Mouse (Mus musculus) limb, embryonic 12.5 days (tissue): ENCODE measurements around the gene Capzb. TPM values are rescaled to one million over a fixed set of nuclear protein-coding genes. Genes with fewer than 3 reads are reported as not detected.

Experiments
- ATAC-seq: fragments of 200-750 bp; cut with Nextera tagmentation; 2 replicates; pipeline ENCODE4 v1.8.0; 2017; ENCODE audit warnings: low read depth, moderate TSS enrichment; ENCODE audit not compliant: insufficient number of reproducible peaks, insufficient read depth, low FRiP score, low TSS enrichment
- H3K27ac ChIP-seq: fragments of 300-500 bp; sonication (generic); 2 replicates; pipeline ENCODE4 v1.5.1; 2016; ENCODE audit warnings: mild to moderate bottlenecking, moderate library complexity
- H3K27me3 ChIP-seq: fragments of 300-500 bp; sonication (generic); 2 replicates; pipeline ENCODE4 v1.6.1; 2016; ENCODE audit warnings: mild to moderate bottlenecking, moderate library complexity
- H3K36me3 ChIP-seq: fragments of 300-500 bp; sonication (generic); 2 replicates; pipeline ENCODE4 v1.6.1; 2016; ENCODE audit warnings: mild to moderate bottlenecking, moderate library complexity
- H3K4me1 ChIP-seq: fragments of 300-500 bp; sonication (generic); replicated peaks from 2 replicates; pipeline ENCODE4 v1.6.1; 2016
- H3K4me2 ChIP-seq: fragments of 300-500 bp; sonication (generic); 2 replicates; pipeline ENCODE4 v1.6.1; 2016; ENCODE audit warnings: mild to moderate bottlenecking, moderate library complexity
- H3K4me3 ChIP-seq: fragments of 300-500 bp; sonication (generic); replicated peaks from 2 replicates; pipeline ENCODE4 v1.5.1; 2016; ENCODE audit warnings: mild to moderate bottlenecking
- H3K9ac ChIP-seq: fragments of 300-500 bp; sonication (generic); replicated peaks from 2 replicates; pipeline ENCODE4 v1.6.1; 2016; ENCODE audit warnings: mild to moderate bottlenecking, moderate library complexity
- H3K9me3 ChIP-seq: fragments of 300-500 bp; sonication (generic); 2 replicates; pipeline ENCODE4 v1.6.1; 2016; ENCODE audit warnings: mild to moderate bottlenecking, moderate library complexity
- WGBS: fragments of 180-500 bp; shearing (Covaris S2); methylation state at CpG from one replicate; pipeline ENCODE4 v1.1.7; 2016; 5-methylcytosine and 5-hydroxymethylcytosine counted together
- polyA plus RNA-seq: library from polyadenylated mRNA; unstranded; fragments of >200 nt; fragmentation: Nextera tagmentation; extraction: Ambion mirVana; gene quantifications from 2 replicates; pipeline ENCODE4 v1.2.1, GENCODE M21; 2016

Capzb gene
- polyA plus RNA-seq, 1 experiment from 2014 or later, result 390 TPM

GRCm38 (mm10) chr4:139241678-139242606 is 49.2 kb downstream of the Capzb start:
- H3K4me3 ChIP-seq, result no peak overlapping the region
- no peak overlapping the region for H3K9ac ChIP-seq
- H3K4me1 ChIP-seq, result peaks cover 95% of the 10 kb centered on the region

GRCm38 (mm10) chr4:139242607-139242955 is 49.9 kb downstream of the Capzb start:
- Histone ChIP-seq H3K9me3 (no peaks in the 10 kb centered on the region), H3K36me3 (peaks cover 46% of the 10 kb centered on the region), H3K4me3 (no peak overlapping the region), H3K4me1 (peaks cover 100% of the 10 kb centered on the region), H3K4me2 (no peak overlapping the region), H3K9ac (no peak overlapping the region), H3K27me3 (no peaks in the 10 kb centered on the region), H3K27ac (no peak overlapping the region)
- 54% methylated on average over 7 of the region's 7 CpGs for WGBS
- ATAC-seq, result no peak

More at GRCm38 (mm10) chr4:139241678-139242606, 49.2 kb downstream of the Capzb start:
- 0 out of 2 replicates have a peak overlapping the region, but pooled peaks have one; percentile 47 for H3K27ac ChIP-seq
- H3K4me2 ChIP-seq, result no peak overlapping the region
- 64% methylated on average over 22 of the region's 22 CpGs for WGBS
- peaks cover 46% of the 10 kb centered on the region for H3K36me3 ChIP-seq
- H3K9me3 ChIP-seq, result no peaks in the 10 kb centered on the region
- no peak for ATAC-seq
- H3K27me3 ChIP-seq, result no peaks in the 10 kb centered on the region

GRCm38 (mm10) chr4:139244176-139244575 is 51.5 kb downstream of the Capzb start:
- Histone ChIP-seq H3K27ac (peak overlapping the region; percentile 92; the same call in 1 of the 2 replicates), H3K9ac (no peak overlapping the region), H3K36me3 (peaks cover 41% of the 10 kb centered on the region), H3K9me3 (no peaks in the 10 kb centered on the region), H3K27me3 (no peaks in the 10 kb centered on the region), H3K4me3 (no peak overlapping the region), H3K4me2 (no peak overlapping the region), H3K4me1 (peaks cover 100% of the 10 kb centered on the region)
- no peak for ATAC-seq
- WGBS, result 92% methylated on average over 3 of the region's 3 CpGs

GRCm38 (mm10) chr4:139244766-139245165 is 52.1 kb downstream of the Capzb start:
- peak overlapping the region; percentile 92 for H3K27ac ChIP-seq
- ATAC-seq, result no peak
- H3K36me3 ChIP-seq, result peaks cover 35% of the 10 kb centered on the region
- peaks cover 100% of the 10 kb centered on the region for H3K4me1 ChIP-seq
- WGBS, result 80% methylated on average over 6 of the region's 6 CpGs
- H3K4me2 ChIP-seq, result no peak overlapping the region
- H3K9ac ChIP-seq, result no peak overlapping the region
- H3K9me3 ChIP-seq, result no peaks in the 10 kb centered on the region
- no peak overlapping the region for H3K4me3 ChIP-seq
- H3K27me3 ChIP-seq, result no peaks in the 10 kb centered on the region

GRCm38 (mm10) chr4:139245534-139245933 is 52.8 kb downstream of the Capzb start:
- ATAC-seq, result no peak

GRCm38 (mm10) chr4:139246130-139246877 is 53.6 kb downstream of the Capzb start:
- no peaks in the 10 kb centered on the region for H3K9me3 ChIP-seq
- WGBS, result 12% methylated on average over 7 of the region's 7 CpGs
- peak; percentile 72 for ATAC-seq
- H3K4me1 ChIP-seq, result peaks cover 100% of the 10 kb centered on the region
- peak overlapping the region; percentile 92 for H3K27ac ChIP-seq
- H3K9ac ChIP-seq, result peak overlapping the region; percentile 28; the same call in 1 of the 2 replicates
- H3K27me3 ChIP-seq, result no peaks in the 10 kb centered on the region
- H3K4me3 ChIP-seq, result no peak overlapping the region
- 0 out of 2 replicates have a peak overlapping the region, but pooled peaks have one; percentile 8 for H3K4me2 ChIP-seq
- H3K36me3 ChIP-seq, result peaks cover 19% of the 10 kb centered on the region

More at GRCm38 (mm10) chr4:139245534-139245933, 52.8 kb downstream of the Capzb start:
- 77% methylated on average over 2 of the region's 2 CpGs for WGBS
- H3K36me3 ChIP-seq, result peaks cover 27% of the 10 kb centered on the region
- no peaks in the 10 kb centered on the region for H3K27me3 ChIP-seq
- no peak overlapping the region for H3K9ac ChIP-seq
- H3K4me2 ChIP-seq, result no peak overlapping the region
- peak overlapping the region; percentile 92 for H3K27ac ChIP-seq
- no peak overlapping the region for H3K4me3 ChIP-seq
- no peaks in the 10 kb centered on the region for H3K9me3 ChIP-seq
- peaks cover 100% of the 10 kb centered on the region for H3K4me1 ChIP-seq

- Histone ChIP-seq H3K4me1 (peaks cover 99% of the 10 kb centered on the region), H3K36me3 (peaks cover 3% of the 10 kb centered on the region; the same call in 1 of the 2 replicates), H3K27ac (peak overlapping the region; percentile 92), H3K27me3 (no peaks in the 10 kb centered on the region), H3K4me3 (no peak overlapping the region), H3K9ac (no peak overlapping the region), H3K9me3 (no peaks in the 10 kb centered on the region), H3K4me2 (no peak overlapping the region)
- no peak for ATAC-seq
- WGBS, result 55% methylated on average over 7 of the region's 7 CpGs
These were observed 55.3 kb downstream of the Capzb start for GRCm38 (mm10) chr4:139247966-139248365.

- no peak overlapping the region for H3K4me3 ChIP-seq
- no peaks in the 10 kb centered on the region; the same call in 1 of the 2 replicates for H3K36me3 ChIP-seq
- H3K4me1 ChIP-seq, result peaks cover 99% of the 10 kb centered on the region
- no peak overlapping the region for H3K4me2 ChIP-seq
- no peaks in the 10 kb centered on the region for H3K27me3 ChIP-seq
- 73% methylated on average over 5 of the region's 5 CpGs for WGBS
- no peaks in the 10 kb centered on the region for H3K9me3 ChIP-seq
- H3K27ac ChIP-seq, result peak overlapping the region; percentile 92
- ATAC-seq, result no peak
- no peak overlapping the region for H3K9ac ChIP-seq
These were observed 56.0 kb downstream of the Capzb start for GRCm38 (mm10) chr4:139248736-139249135.

GRCm38 (mm10) chr4:139250043-139250442 is 57.3 kb downstream of the Capzb start:
- Histone ChIP-seq H3K27me3 (no peaks in the 10 kb centered on the region), H3K9me3 (no peaks in the 10 kb centered on the region)
- ATAC-seq, result no peak

GRCm38 (mm10) chr4:139250886-139251285 is 58.2 kb downstream of the Capzb start:
- Histone ChIP-seq H3K36me3 (peaks cover 8% of the 10 kb centered on the region; the same call in 1 of the 2 replicates), H3K4me3 (no peak overlapping the region), H3K9ac (no peak overlapping the region; the same call in 1 of the 2 replicates), H3K9me3 (no peaks in the 10 kb centered on the region), H3K27ac (peak overlapping the region; percentile 92), H3K4me1 (peaks cover 85% of the 10 kb centered on the region), H3K27me3 (no peaks in the 10 kb centered on the region), H3K4me2 (peak overlapping the region; percentile 31; the same call in 1 of the 2 replicates)
- no peak for ATAC-seq
- WGBS, result 64% methylated on average over 8 of the region's 8 CpGs

More at GRCm38 (mm10) chr4:139250043-139250442, 57.3 kb downstream of the Capzb start:
- no peaks in the 10 kb centered on the region; the same call in 1 of the 2 replicates for H3K36me3 ChIP-seq
- no peak overlapping the region for H3K4me3 ChIP-seq
- H3K4me1 ChIP-seq, result peaks cover 86% of the 10 kb centered on the region
- H3K27ac ChIP-seq, result peak overlapping the region; percentile 92
- no peak overlapping the region for H3K9ac ChIP-seq
- no peak overlapping the region for H3K4me2 ChIP-seq
- WGBS, result 33% methylated on average over 5 of the region's 5 CpGs
